Mouse (Mus musculus): ENCODE measurements around the gene Pdlim3. TPM values are rescaled to one million over a fixed set of nuclear protein-coding genes. Genes with fewer than 3 reads are reported as not detected.

Pdlim3 gene
- polyA plus RNA-seq, 1 experiment, result not detected

GRCm38 (mm10) chr8:45917040-45917679, 31.9 kb downstream of the Pdlim3 start:
- 0 out of 2 replicates have a peak, but pooled peaks cover 8% of the 10 kb centered on the region for H3K4me1 ChIP-seq (ENCODE audit: control insufficient read depth, insufficient read depth, low read length)
- H3K27ac ChIP-seq (ENCODE audit: insufficient read depth, low read depth, low read length), result no peak overlapping the region
- TF ChIP-seq POLR2A (IDR thresholded peaks at IDR 0.05; ENCODE audit: insufficient read depth, low read depth, low read length) (no peak), CTCF (IDR thresholded peaks at IDR 0.05; ENCODE audit: insufficient read depth, low read depth, low read length) (no peak)
- H3K4me3 ChIP-seq (ENCODE audit: insufficient read depth, low read depth, low read length), result no peak overlapping the region
- WGBS, result 66% methylated on average over 20 of the region's 20 CpGs

DNA sequence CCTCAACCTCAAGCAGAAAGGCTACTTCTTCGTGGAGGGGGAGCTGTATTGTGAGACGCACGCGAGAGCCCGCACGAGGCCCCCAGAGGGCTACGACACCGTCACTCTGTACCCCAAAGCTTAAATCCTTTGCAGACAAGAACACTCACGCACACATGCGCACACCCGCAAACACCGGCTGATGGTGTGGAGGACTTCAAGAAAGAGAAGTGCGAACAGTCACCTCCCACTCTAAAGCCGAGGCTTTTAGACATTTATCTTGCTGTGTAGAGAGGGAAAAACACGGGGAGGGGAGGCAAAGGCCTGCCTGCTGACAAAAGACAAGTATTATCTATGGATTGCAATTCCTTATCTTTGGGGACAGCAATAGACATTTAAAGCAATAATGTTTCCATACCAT, 33.6 kb downstream of the Pdlim3 start:
- TF ChIP-seq CTCF (IDR thresholded peaks at IDR 0.05; ENCODE audit: insufficient read depth, low read depth, low read length) (no peak), POLR2A (IDR thresholded peaks at IDR 0.05; ENCODE audit: insufficient read depth, low read depth, low read length) (no peak)

GRCm38 (mm10) chr8:45920392-45920791, 35.1 kb downstream of the Pdlim3 start:
- no peak overlapping the region for H3K4me3 ChIP-seq (ENCODE audit: insufficient read depth, low read depth, low read length)
- H3K4me1 ChIP-seq (ENCODE audit: control insufficient read depth, insufficient read depth, low read length), result 0 out of 2 replicates have a peak, but pooled peaks cover 8% of the 10 kb centered on the region
- WGBS, result 94% methylated on average over 7 of the region's 7 CpGs
- no peak for TF ChIP-seq POLR2A (IDR thresholded peaks at IDR 0.05; ENCODE audit: insufficient read depth, low read depth, low read length)
- no peak for TF ChIP-seq CTCF (IDR thresholded peaks at IDR 0.05; ENCODE audit: insufficient read depth, low read depth, low read length)
- H3K27ac ChIP-seq (ENCODE audit: insufficient read depth, low read depth, low read length), result no peak overlapping the region

More for the DNA sequence above, 33.6 kb downstream of the Pdlim3 start:
- Histone ChIP-seq H3K27ac (ENCODE audit: insufficient read depth, low read depth, low read length) (no peak overlapping the region), H3K4me1 (ENCODE audit: control insufficient read depth, insufficient read depth, low read length) (0 out of 2 replicates have a peak, but pooled peaks cover 8% of the 10 kb centered on the region), H3K4me3 (ENCODE audit: insufficient read depth, low read depth, low read length) (no peak overlapping the region)
- WGBS, result 82% methylated on average over 15 of the region's 15 CpGs

GRCm38 (mm10) chr8:45922116-45922515, 36.9 kb downstream of the Pdlim3 start:
- whole genome bisulfite sequencing, result 96% methylated on average over 7 of the region's 7 CpGs
- no peak overlapping the region for H3K27ac ChIP-seq (ENCODE audit: insufficient read depth, low read depth, low read length)
- H3K4me1 ChIP-seq (ENCODE audit: control insufficient read depth, insufficient read depth, low read length), result 0 out of 2 replicates have a peak, but pooled peaks cover 8% of the 10 kb centered on the region
- no peak overlapping the region for H3K4me3 ChIP-seq (ENCODE audit: insufficient read depth, low read depth, low read length)
- TF ChIP-seq CTCF (IDR thresholded peaks at IDR 0.05; ENCODE audit: insufficient read depth, low read depth, low read length), result no peak
- no peak for TF ChIP-seq POLR2A (IDR thresholded peaks at IDR 0.05; ENCODE audit: insufficient read depth, low read depth, low read length)

- H3K4me1 ChIP-seq (ENCODE audit: control insufficient read depth, insufficient read depth, low read length), result no peaks in the 10 kb centered on the region
- TF ChIP-seq POLR2A (IDR thresholded peaks at IDR 0.05; ENCODE audit: insufficient read depth, low read depth, low read length) (no peak), CTCF (IDR thresholded peaks at IDR 0.05; ENCODE audit: insufficient read depth, low read depth, low read length) (peak; percentile 100)
- no peak within 1 kb of the TSS for H3K27ac ChIP-seq (ENCODE audit: insufficient read depth, low read depth, low read length)
- 3% methylated on average over 23 of the region's 23 CpGs for WGBS
- peak within 1 kb of the TSS; percentile 41 for H3K4me3 ChIP-seq (ENCODE audit: insufficient read depth, low read depth, low read length)
These were observed 49.3 kb downstream of the Pdlim3 start, which contains the start of gene Ccdc110 for GRCm38 (mm10) chr8:45934582-45935014. TSS of gene Ccdc110 (plus strand) at chr8:45934619.

DNA sequence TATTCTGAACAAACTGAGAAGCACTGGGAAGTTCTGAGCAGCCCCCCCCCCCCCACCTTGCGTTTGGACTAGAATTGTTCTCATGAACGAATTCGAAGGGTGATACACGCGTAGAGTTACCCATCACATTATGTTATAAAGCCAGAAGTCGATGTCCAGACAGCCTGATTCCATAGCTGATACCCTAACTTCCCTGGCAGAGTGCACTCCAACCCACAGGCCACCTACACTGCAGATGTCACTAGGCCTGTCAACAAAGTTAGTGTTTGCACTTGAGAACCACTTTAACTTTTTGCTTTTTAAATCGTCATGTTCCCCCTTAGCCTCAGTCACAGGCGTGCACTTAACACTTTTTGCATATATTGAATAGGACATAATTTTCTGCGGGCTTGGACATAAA, 51.7 kb downstream of the Pdlim3 start:
- TF ChIP-seq POLR2A (IDR thresholded peaks at IDR 0.05; ENCODE audit: insufficient read depth, low read depth, low read length) (no peak), CTCF (IDR thresholded peaks at IDR 0.05; ENCODE audit: insufficient read depth, low read depth, low read length) (no peak)
- 92% methylated on average over 9 of the region's 9 CpGs for WGBS
- no peak overlapping the region for H3K4me3 ChIP-seq (ENCODE audit: insufficient read depth, low read depth, low read length)
- H3K27ac ChIP-seq (ENCODE audit: insufficient read depth, low read depth, low read length), result no peak overlapping the region
- no peaks in the 10 kb centered on the region for H3K4me1 ChIP-seq (ENCODE audit: control insufficient read depth, insufficient read depth, low read length)

DNA sequence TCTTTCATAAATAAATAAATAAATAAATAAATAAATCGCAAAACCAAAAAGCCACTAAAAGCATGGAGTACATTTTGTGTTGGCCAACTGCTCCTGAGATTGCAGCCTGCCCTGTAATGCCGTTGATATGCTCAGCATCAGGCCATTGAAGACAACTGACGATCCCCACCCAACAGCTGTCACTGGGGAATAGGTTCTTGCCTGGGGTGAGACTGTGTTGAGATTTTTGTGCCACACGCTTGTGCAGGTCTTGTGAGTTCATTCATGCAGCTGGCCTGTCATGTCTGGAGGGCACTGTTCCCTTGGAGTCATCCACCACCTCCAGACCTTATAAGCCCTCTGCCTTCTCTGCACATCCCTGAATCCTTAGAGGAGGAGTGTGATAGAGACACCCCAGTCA, 61.0 kb downstream of the Pdlim3 start:
- TF ChIP-seq POLR2A (IDR thresholded peaks at IDR 0.05; ENCODE audit: insufficient read depth, low read depth, low read length) (no peak), CTCF (IDR thresholded peaks at IDR 0.05; ENCODE audit: insufficient read depth, low read depth, low read length) (no peak)
- 94% methylated on average over 4 of the region's 4 CpGs for WGBS
- Histone ChIP-seq H3K27ac (ENCODE audit: insufficient read depth, low read depth, low read length) (no peak overlapping the region), H3K4me1 (ENCODE audit: control insufficient read depth, insufficient read depth, low read length) (no peaks in the 10 kb centered on the region), H3K4me3 (ENCODE audit: insufficient read depth, low read depth, low read length) (no peak overlapping the region)

- H3K4me1 ChIP-seq (ENCODE audit: control insufficient read depth, insufficient read depth, low read length), result no peaks in the 10 kb centered on the region
- WGBS, result 35% methylated on average over 2 of the region's 2 CpGs
- H3K27ac ChIP-seq (ENCODE audit: insufficient read depth, low read depth, low read length), result no peak overlapping the region
- no peak overlapping the region for H3K4me3 ChIP-seq (ENCODE audit: insufficient read depth, low read depth, low read length)
- TF ChIP-seq POLR2A (IDR thresholded peaks at IDR 0.05; ENCODE audit: insufficient read depth, low read depth, low read length), result no peak
- TF ChIP-seq CTCF (IDR thresholded peaks at IDR 0.05; ENCODE audit: insufficient read depth, low read depth, low read length), result no peak
These were observed 65.4 kb downstream of the Pdlim3 start for GRCm38 (mm10) chr8:45950622-45951021.

Other genes with a start within 250 kb of the Pdlim3 start
- gene Ccdc110, start 49.2 kb downstream of the Pdlim3 start, polyA plus RNA-seq (2012; ENCODE audit: insufficient read depth, insufficient read length, low replicate concordance, missing spikeins), result not detected in 2 replicates
- gene 1700029J07Rik, start 89.8 kb downstream of the Pdlim3 start, polyA plus RNA-seq (2012; ENCODE audit: insufficient read depth, insufficient read length, low replicate concordance, missing spikeins), result not detected in 2 replicates
- not detected in 2 replicates for gene Ufsp2, start 90.1 kb downstream of the Pdlim3 start, polyA plus RNA-seq (2012; ENCODE audit: insufficient read depth, insufficient read length, low replicate concordance, missing spikeins)
- not detected in 2 replicates for gene Lrp2bp, start 113.8 kb downstream of the Pdlim3 start, polyA plus RNA-seq (2012; ENCODE audit: insufficient read depth, insufficient read length, low replicate concordance, missing spikeins)
- gene Ankrd37, start 120.2 kb downstream of the Pdlim3 start, polyA plus RNA-seq (2012; ENCODE audit: insufficient read depth, insufficient read length, low replicate concordance, missing spikeins), result not detected in 2 replicates